Mouse (Mus musculus): ENCODE measurements at regions not wholly inside any gene's neighbourhood (a gene's known extent, or its start where the extent isn't known, plus 50 kb on each side); places are given as distances from the start of the nearest gene placed in this dataset.

- H3K27me3 ChIP-seq (replicated peaks; ENCODE audit: control insufficient read depth, insufficient read depth, low read length) = no peaks in the 10 kb centered on the region
- no peaks in the 10 kb centered on the region for H3K36me3 ChIP-seq (ENCODE audit: control insufficient read depth, insufficient read depth, low read length)
- no peak overlapping the region for H3K4me2 ChIP-seq (ENCODE audit: low read length)
- H3K4me3 ChIP-seq (ENCODE audit: low read depth, low read length) = no peak overlapping the region
- WGBS = 71% methylated on average over 4 of the region's 4 CpGs
- H3K9ac ChIP-seq (ENCODE audit: low read length) = no peak overlapping the region
- DNase-seq (ENCODE audit: low spot score) (no peak), ATAC-seq (replicated peaks; ENCODE audit: low FRiP score, low TSS enrichment, low read depth) (no peak)
- H3K27ac ChIP-seq (ENCODE audit: low read depth) = no peak overlapping the region
- peaks cover 11% of the 10 kb centered on the region for H3K4me1 ChIP-seq (replicated peaks; ENCODE audit: control insufficient read depth, insufficient read depth, low read length)
- no peaks in the 10 kb centered on the region for H3K9me3 ChIP-seq (ENCODE audit: control insufficient read depth, low read length)
These were observed 64.0 kb upstream of the Galnt15 start for GRCm38 (mm10) chr14:31964831-31965230.

GRCm38 (mm10) chr14:31969531-31969930 lies 59.3 kb upstream of the Galnt15 start:
- Histone ChIP-seq H3K9me3 (ENCODE audit: control insufficient read depth, low read length) (no peaks in the 10 kb centered on the region), H3K27ac (ENCODE audit: low read depth) (no peak overlapping the region), H3K4me1 (replicated peaks; ENCODE audit: control insufficient read depth, insufficient read depth, low read length) (no peaks in the 10 kb centered on the region), H3K4me3 (ENCODE audit: low read depth, low read length) (no peak overlapping the region), H3K9ac (ENCODE audit: low read length) (no peak overlapping the region), H3K27me3 (replicated peaks; ENCODE audit: control insufficient read depth, insufficient read depth, low read length) (no peaks in the 10 kb centered on the region), H3K4me2 (ENCODE audit: low read length) (no peak overlapping the region), H3K36me3 (ENCODE audit: control insufficient read depth, insufficient read depth, low read length) (no peaks in the 10 kb centered on the region)
- 94% methylated on average over 4 of the region's 4 CpGs for WGBS
- ATAC-seq (replicated peaks; ENCODE audit: low FRiP score, low TSS enrichment, low read depth) (no peak), DNase-seq (ENCODE audit: low spot score) (no peak)

GRCm38 (mm10) chr14:31970245-31970830 lies 58.5 kb upstream of the Galnt15 start:
- Histone ChIP-seq H3K9me3 (ENCODE audit: control insufficient read depth, low read length) (no peaks in the 10 kb centered on the region), H3K27ac (ENCODE audit: low read depth) (no peak overlapping the region), H3K27me3 (replicated peaks; ENCODE audit: control insufficient read depth, insufficient read depth, low read length) (no peaks in the 10 kb centered on the region), H3K4me2 (ENCODE audit: low read length) (no peak overlapping the region), H3K4me3 (ENCODE audit: low read depth, low read length) (no peak overlapping the region), H3K4me1 (replicated peaks; ENCODE audit: control insufficient read depth, insufficient read depth, low read length) (no peaks in the 10 kb centered on the region), H3K9ac (ENCODE audit: low read length) (no peak overlapping the region), H3K36me3 (ENCODE audit: control insufficient read depth, insufficient read depth, low read length) (no peaks in the 10 kb centered on the region)
- WGBS = 83% methylated on average over 3 of the region's 3 CpGs
- no peak for ATAC-seq (replicated peaks; ENCODE audit: low FRiP score, low TSS enrichment, low read depth)
- no peak for DNase-seq (ENCODE audit: low spot score)

- Histone ChIP-seq H3K4me3 (ENCODE audit: low read depth, low read length) (no peak overlapping the region), H3K4me1 (replicated peaks; ENCODE audit: control insufficient read depth, insufficient read depth, low read length) (no peaks in the 10 kb centered on the region), H3K9ac (ENCODE audit: low read length) (no peak overlapping the region), H3K27me3 (replicated peaks; ENCODE audit: control insufficient read depth, insufficient read depth, low read length) (no peaks in the 10 kb centered on the region), H3K27ac (ENCODE audit: low read depth) (no peak overlapping the region), H3K9me3 (ENCODE audit: control insufficient read depth, low read length) (no peaks in the 10 kb centered on the region), H3K36me3 (ENCODE audit: control insufficient read depth, insufficient read depth, low read length) (no peaks in the 10 kb centered on the region), H3K4me2 (ENCODE audit: low read length) (no peak overlapping the region)
- no peak for ATAC-seq (replicated peaks; ENCODE audit: low FRiP score, low TSS enrichment, low read depth)
- no peak for DNase-seq (ENCODE audit: low spot score)
- WGBS = 91% methylated on average over 9 of the region's 9 CpGs
These were observed 57.9 kb upstream of the Galnt15 start for GRCm38 (mm10) chr14:31970851-31971250.

- 87% methylated on average over 4 of the region's 4 CpGs for WGBS
- Histone ChIP-seq H3K27ac (ENCODE audit: low read depth) (no peak overlapping the region), H3K4me1 (replicated peaks; ENCODE audit: control insufficient read depth, insufficient read depth, low read length) (no peaks in the 10 kb centered on the region), H3K4me3 (ENCODE audit: low read depth, low read length) (no peak overlapping the region), H3K9ac (ENCODE audit: low read length) (no peak overlapping the region), H3K9me3 (ENCODE audit: control insufficient read depth, low read length) (no peaks in the 10 kb centered on the region), H3K4me2 (ENCODE audit: low read length) (no peak overlapping the region), H3K27me3 (replicated peaks; ENCODE audit: control insufficient read depth, insufficient read depth, low read length) (no peaks in the 10 kb centered on the region), H3K36me3 (ENCODE audit: control insufficient read depth, insufficient read depth, low read length) (no peaks in the 10 kb centered on the region)
- no peak for ATAC-seq (replicated peaks; ENCODE audit: low FRiP score, low TSS enrichment, low read depth)
- DNase-seq (ENCODE audit: low spot score) = no peak
These were observed 55.1 kb upstream of the Galnt15 start for GRCm38 (mm10) chr14:31973702-31974101.

GRCm38 (mm10) chr14:31978196-31978595 lies 50.6 kb upstream of the Galnt15 start:
- Histone ChIP-seq H3K4me1 (replicated peaks; ENCODE audit: control insufficient read depth, insufficient read depth, low read length) (no peaks in the 10 kb centered on the region), H3K4me2 (ENCODE audit: low read length) (no peak overlapping the region), H3K9me3 (ENCODE audit: control insufficient read depth, low read length) (no peaks in the 10 kb centered on the region), H3K36me3 (ENCODE audit: control insufficient read depth, insufficient read depth, low read length) (no peaks in the 10 kb centered on the region), H3K27me3 (replicated peaks; ENCODE audit: control insufficient read depth, insufficient read depth, low read length) (no peaks in the 10 kb centered on the region), H3K4me3 (ENCODE audit: low read depth, low read length) (no peak overlapping the region), H3K9ac (ENCODE audit: low read length) (no peak overlapping the region), H3K27ac (ENCODE audit: low read depth) (no peak overlapping the region)
- DNase-seq (ENCODE audit: low spot score) = no peak
- 84% methylated on average over 4 of the region's 4 CpGs for WGBS
- no peak for ATAC-seq (replicated peaks; ENCODE audit: low FRiP score, low TSS enrichment, low read depth)

- no peaks in the 10 kb centered on the region for H3K27me3 ChIP-seq (replicated peaks; ENCODE audit: control insufficient read depth, insufficient read depth, low read length)
- DNase-seq (ENCODE audit: low spot score) (no peak), ATAC-seq (replicated peaks; ENCODE audit: low FRiP score, low TSS enrichment, low read depth) (no peak)
- H3K9ac ChIP-seq (ENCODE audit: low read length) = no peak overlapping the region
- H3K4me3 ChIP-seq (ENCODE audit: low read depth, low read length) = no peak overlapping the region
- no peak overlapping the region for H3K4me2 ChIP-seq (ENCODE audit: low read length)
- no peaks in the 10 kb centered on the region for H3K9me3 ChIP-seq (ENCODE audit: control insufficient read depth, low read length)
- H3K36me3 ChIP-seq (ENCODE audit: control insufficient read depth, insufficient read depth, low read length) = no peaks in the 10 kb centered on the region
- H3K4me1 ChIP-seq (replicated peaks; ENCODE audit: control insufficient read depth, insufficient read depth, low read length) = no peaks in the 10 kb centered on the region
- 69% methylated on average over 3 of the region's 3 CpGs for WGBS
- no peak overlapping the region for H3K27ac ChIP-seq (ENCODE audit: low read depth)
These were observed 50.1 kb upstream of the Galnt15 start for GRCm38 (mm10) chr14:31978690-31979089.
